Mouse (Mus musculus): ENCODE data around the gene Gab1.

Gene Gab1

DNA sequence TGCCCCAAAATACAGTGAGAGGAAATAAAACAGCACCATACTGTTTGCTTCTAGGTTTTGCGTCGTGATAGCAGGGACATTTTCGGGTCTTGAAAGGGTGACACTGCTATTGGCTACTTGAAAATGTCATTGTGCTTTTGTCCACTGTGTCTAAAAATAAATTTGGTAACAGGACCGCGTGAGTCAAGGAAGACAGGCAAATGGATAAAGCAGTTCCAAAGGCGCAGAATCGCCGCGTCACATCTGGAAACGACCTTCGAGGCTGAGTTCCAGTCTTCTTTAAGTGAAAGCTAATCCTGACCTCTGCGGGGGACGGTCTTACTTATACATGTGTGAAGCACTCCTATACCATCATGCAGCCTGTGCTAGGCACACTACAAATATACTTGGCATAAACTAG, 35.0 kb downstream of the Gab1 start:
- DNase-seq (ENCODE audit: low read depth, low spot score), result no peak

DNA sequence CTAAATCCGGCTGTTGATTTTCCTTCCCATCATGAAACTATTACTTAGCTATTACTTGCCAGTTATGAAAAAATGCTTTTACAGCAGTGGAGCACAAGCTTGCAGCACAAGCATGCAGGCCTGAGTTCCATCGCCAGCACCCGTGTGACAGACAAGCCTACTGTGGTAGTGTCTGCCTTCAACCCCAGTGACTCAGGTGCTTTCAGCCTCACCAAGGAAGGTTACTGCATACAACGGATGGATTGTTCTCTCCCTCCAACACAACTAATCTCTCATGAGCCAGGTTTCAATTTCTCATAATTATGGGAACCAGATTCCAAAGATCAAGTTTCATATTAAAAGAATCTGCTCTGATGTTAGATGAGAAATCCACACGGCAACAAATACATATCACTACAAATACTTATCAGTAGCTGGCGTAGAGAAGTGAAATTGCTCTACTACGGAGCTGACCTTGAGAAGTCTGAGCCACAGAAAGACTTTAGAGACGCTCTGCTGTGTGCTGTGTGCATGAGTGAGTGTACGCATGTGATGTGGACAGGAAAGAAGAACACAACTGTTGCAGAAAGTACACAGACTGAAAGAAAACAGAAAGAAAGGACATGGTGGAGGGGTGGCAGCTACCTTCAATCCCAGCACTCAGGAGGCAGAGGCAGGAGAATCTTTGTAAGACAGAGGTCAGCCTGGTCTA, 36.4 kb downstream of the Gab1 start:
- DNase-seq (ENCODE audit: low read depth, low spot score), result no peak

DNA sequence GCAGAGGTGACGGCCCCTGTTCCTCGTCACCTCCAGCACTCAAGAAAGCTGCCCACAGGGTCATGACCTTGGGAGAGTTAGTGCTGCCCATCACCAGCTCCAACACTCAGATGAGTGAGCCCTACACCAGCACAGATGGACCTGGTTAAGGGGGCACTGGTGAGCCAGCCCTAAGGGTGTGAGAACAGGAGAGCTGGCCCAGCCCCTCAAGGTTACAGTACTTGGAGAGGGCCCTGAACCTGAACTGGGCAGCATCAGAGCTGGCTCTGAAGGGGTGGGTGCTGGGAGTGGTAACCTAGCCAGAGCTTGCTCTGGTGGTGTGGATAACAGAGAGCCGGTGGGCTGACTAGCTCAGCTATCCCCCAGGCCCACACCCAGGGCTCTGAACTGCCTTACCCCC, 37.8 kb downstream of the Gab1 start:
- no peak for DNase-seq (ENCODE audit: low read depth, low spot score)

DNA sequence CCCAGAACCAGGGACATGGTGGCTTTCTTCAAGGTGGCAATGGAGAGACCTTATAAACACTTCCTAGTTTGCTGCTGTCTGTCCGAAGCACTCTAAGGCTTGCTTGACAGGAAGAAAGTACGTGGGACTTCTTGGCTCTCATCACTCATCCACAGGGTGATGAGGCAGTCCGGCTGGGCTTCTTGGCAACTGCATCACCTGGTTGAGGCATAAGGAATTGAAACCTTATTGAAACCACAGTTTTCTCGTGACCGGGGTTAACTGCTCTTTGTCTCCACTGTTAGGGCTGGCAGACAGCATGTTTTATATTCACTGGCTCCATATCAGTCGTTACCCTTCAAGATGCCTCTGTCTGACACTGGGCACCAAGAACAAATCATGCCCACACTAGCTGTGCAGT, 40.2 kb downstream of the Gab1 start:
- DNase-seq (ENCODE audit: low read depth, low spot score), result no peak

DNA sequence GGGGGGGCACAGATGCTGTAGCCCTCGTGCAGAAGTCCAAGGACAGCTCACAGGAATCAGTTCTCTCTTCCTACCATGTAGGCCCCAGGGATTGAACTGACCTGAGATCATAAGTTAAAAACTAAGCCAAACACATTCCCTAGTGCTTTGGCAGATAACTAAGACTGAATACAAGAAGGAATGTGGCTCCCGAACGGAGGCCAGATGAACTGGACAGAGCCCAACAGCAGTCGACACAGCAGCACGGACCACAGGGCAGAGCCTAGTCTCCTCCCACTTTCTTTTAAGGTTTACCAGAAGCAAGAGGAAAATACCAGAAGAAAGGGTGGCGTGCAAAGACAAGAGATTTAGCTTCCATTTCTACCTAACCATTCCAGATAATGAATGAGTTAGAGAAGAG, 42.1 kb downstream of the Gab1 start:
- DNase-seq (ENCODE audit: low read depth, low spot score), result no peak

DNA sequence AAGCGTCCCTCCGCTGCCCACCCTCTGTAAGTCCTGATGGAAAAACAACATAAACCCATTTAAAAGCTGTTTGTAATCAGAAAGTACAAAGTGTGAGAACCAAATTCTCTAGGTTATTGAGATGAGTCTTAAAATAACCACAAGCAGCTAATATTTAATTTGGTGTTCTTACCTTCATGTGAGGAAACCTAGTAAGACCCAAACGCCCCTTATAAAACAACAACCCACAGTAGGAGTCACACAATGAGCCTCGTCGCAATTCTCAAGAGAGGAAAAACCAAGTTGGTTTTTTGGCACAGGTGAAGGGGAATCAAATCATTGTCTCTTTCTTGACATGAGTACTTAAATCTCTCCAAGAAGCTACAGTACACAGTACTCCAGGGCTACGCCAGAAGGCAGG, 44.9 kb downstream of the Gab1 start:
- DNase-seq (ENCODE audit: low read depth, low spot score), result no peak

DNA sequence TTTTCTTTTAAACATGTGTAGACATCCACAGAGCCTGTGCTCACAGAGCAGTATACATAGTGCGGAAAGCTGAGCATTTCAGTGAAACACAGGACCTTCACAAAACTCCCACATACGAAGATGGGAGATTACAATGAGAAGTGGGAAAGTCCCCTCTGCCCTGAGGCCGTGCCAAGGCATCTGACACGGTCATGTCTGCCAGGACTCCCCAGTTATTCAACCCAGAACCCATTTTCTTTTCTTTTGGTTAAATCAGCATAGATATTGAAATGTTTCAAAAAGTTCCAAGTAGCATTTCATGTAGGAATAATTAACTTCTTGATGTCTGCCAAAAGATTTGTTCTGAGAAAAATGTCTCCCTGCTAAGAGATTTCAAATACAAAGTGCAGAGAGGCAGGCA, 45.9 kb downstream of the Gab1 start:
- DNase-seq (ENCODE audit: low read depth, low spot score), result peak; percentile 26

DNA sequence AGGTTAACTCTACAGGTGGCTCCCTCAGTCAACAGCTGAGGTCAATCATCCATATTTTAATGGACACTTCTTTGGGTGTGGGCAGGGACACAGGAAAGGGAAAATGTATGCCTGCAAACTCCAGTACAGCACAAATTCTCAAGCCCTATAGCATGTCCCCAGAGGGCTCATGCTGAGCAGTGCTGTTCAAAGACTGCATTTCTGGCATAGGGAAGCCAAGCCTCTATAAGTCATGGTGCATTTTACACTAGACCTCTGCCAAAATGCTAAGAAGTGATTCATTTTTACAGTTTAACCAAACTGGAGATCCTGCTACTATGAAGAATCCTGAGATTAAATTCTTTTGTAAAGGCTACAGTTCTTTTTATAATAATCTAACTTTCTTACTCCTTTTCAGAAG, 47.8 kb downstream of the Gab1 start:
- DNase-seq (ENCODE audit: low read depth, low spot score), result no peak

DNA sequence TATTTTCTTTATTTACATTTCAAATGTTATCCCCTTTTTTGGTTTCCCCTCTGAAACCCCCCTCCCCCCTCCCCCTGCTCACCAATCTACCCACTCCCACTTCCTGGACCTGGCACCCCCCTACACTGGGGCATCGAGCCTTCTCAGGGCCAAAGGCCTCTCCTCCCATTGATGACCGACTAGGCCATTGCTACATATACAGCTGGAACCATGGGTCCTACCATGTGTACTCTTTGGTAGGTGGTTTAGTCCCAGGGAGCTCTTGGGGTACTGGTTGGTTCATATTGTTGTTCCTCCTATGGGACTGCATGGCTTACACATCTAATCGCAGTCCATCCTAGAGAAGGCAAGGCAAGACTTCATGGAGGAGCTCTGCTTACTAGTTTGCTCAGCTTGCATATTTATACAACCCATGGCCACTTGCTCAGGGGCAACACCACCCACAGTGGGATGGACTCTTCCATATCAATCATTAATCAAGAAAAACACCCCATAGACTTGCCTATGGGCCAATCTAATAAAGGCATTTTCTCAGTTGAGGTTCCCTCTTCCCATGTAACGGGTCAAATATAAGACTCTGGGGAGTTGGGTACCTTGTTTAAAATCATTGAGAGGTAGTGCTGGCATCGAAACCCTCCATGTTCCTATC, 48.3 kb downstream of the Gab1 start:
- DNase-seq (ENCODE audit: low read depth, low spot score), result no peak

DNA sequence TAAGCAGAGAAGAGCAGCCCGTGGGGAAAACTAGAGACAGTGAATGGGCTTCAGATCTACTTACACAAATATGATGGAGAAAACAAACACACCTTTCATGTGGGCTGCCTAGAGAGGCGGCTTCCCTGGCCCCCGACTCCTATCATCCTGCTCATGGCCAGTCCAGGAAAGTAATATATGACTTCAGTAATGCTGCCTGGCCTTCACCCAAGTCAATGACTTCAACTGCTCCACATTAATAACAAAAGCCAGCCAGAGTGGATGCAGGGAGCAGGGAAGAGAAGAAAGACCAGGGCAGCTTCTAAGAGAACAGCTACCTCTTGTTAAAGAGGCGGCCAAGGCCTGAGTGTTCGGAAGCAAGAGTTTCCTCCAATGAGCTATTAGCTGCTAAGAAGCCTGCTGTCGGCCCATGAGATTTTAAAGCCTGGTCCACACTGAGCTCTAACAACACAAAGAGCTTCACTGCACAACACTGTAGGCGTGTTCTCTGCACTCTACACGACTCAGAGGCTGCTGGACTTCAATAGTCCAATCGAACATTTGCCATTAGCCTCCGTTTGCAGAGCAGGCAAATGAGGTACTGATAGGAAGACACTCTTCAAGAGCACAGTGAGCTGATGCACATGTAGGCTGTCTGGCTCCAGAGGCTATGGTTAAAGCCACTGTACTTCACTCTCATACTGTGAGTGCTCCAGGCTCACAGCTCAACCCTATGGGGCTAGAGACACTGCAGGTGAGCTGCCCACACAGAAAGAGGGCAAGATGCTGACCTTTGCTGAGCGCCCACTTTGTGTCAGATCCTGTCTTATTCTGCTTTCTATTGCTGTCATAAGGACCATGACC, 49.4 kb downstream of the Gab1 start:
- no peak for DNase-seq (ENCODE audit: low read depth, low spot score)

DNA sequence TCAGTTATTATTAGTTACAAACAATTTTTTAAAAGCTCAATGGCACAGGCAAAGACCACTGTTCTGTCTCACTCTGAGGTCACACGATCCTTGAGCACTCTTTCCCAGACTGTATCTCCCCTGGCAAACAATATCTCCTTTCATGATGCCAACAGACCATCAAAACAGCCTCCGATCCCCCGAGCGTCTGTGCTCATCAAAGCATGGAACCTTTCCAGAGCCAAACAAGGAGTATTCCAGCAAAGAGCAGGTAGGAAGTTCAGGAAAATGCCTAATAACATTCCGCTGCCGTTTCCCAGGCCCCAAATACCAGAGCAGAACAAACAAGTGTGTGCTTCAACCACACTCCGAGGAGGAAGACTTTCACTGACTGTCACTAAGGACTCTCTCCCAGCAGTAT, 50.2 kb downstream of the Gab1 start:
- no peak for DNase-seq (ENCODE audit: low read depth, low spot score)

DNA sequence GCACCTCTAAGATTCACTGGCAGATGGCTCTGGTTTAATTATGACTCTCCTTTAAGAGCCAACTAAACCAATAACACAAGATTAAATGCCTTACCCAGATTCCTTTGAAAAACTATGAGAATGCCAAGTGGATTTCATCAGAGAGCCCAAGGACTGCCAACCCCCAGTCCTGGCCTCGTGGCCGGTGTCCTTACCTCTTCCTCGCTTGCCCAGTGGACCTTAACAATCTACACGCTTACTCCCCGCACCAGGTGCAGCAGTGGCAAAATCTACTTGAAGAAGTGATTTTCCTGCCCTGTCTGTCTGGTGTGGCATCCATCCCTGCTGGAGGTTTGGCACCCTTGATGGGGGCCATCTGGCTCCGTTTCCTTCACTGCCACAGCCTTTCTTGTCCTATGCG, 53.3 kb downstream of the Gab1 start:
- DNase-seq (ENCODE audit: low read depth, low spot score), result no peak

DNA sequence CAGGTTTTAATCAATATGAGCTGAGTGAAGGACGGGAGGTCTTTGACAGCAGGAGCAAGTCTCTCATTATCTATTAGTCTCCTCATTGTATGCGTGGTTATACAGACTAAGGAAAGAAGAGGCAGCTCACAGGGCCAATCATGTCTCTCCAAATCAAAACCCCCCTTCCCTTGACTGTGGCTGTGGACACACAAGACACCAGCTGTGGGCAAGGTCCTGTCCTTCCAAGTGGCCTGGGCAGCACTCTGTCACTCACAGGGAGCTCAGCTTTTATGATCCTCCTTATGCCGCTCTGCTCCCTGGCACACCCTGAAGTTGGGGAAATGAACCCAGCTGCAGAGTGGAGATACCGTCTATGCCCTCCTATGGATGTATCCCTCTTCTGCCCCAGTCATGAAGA, 55.2 kb downstream of the Gab1 start:
- no peak for DNase-seq (ENCODE audit: low read depth, low spot score)

DNA sequence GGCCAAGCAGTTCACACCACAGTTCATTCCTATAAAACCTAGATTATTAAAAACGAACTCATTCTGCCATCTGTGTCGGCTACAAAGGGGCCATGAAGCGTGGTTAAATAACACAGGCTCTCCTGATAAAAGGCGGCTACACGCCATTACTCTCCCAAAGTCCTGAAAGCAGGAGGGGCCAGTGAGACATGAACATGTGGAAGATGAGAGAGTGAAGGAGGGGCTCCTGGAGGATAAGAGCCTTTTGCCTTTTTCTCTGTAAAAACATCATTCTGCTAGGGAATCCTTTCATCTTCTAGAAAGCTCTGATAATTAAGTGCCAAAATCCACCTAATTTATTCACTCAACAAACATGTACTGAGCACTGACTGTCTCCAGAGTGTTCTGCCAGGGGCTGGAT, 55.9 kb downstream of the Gab1 start:
- DNase-seq (ENCODE audit: low read depth, low spot score), result no peak

DNA sequence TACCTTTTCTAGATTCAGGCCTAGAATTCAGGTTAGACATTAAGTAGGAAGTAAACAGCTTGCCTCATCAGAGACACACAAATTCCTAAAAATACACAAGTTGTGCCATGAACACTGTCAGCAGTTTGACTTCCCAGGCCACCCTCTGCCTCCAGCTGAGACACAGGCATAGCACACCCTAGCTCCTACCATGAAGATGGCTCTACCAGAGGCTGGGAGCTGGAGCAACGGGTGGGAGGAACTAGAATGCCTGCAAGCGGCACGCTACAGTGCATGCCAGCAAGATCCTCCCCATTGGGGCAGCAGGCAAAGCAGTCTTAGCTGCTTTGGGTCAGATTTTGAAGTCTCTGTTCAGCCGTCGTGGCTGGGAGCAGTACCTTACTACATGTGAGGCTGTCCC, 57.1 kb downstream of the Gab1 start:
- no peak for DNase-seq (ENCODE audit: low read depth, low spot score)

DNA sequence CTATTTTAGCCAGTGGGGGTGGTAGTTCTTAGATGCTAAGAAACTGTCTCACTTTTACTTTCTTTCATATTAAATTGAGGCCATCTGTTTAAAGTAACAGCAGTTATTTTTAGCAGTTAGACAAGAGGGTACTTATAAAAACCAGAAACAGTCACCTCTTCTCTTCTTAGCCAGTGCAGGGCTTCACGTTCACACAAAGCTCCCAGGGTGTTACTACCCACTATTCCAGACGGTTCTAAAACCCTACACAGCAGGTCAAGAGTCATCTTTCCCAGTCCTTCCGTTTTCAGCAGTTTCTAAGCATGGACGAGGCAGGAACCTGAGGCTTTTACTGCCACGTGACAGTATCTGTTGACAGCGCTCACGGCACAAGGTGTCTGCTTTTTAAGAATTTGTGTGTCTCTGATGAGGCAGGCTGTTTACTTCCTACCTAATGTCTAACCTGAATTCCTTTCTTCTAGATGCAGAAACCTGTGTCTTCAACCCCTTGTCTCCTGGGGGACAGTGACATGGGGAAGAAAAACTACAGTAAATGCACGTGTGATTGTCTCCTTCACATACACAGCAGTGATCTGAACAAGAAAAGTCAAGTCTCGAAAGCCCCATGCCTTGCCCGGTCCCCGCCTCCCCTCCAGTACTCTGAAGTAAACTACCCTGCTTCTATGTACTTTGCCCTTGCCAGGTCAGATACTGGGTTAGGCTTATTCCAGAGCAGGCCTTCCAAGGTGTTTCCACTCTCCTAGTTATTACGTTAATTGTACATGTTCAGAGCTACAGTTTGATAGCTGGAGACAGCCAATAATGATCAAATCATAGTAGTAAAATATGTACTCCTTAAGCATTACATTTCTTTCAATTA, 58.7 kb downstream of the Gab1 start:
- no peak for DNase-seq (ENCODE audit: low read depth, low spot score)

DNA sequence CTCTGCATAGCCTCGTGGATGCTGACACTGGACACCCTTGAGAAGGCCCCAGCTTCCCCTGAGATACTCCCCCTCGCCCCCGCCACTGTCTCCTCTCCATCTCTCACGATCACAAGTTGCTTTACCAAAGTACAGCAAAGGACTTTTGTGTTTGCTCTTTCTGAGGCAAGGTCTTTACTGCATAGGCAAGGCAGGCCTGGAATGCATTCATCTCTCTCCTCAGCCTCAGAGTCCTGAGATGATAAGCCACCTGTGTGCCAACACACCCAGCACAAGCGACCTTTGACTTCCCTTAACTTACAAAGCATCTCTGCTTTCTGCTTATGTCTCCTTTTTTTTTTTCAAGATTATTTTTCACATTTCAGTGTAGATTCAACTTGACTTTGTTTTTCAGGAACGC, 61.3 kb downstream of the Gab1 start:
- no peak for DNase-seq (ENCODE audit: low read depth, low spot score)

DNA sequence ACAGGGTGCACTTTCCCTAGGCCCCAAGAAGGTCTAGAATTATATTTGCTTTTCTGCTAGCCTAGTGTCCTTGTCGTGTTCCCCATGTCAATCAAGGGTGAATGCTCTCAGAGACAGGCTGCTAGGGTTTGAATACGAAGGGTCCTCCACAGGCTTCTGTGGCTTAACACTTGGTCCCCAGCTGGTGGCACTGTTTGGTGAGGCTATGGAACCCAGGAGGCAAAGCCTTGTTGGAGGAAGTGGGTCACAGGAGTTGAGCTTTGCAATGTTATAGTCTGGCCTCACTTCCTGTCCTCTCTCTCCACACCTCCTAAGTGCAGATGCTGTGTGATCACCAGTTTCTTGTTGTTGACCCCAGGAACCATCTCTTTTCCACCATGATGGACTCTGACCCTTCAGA, 63.3 kb downstream of the Gab1 start:
- no peak for DNase-seq (ENCODE audit: low read depth, low spot score)

DNA sequence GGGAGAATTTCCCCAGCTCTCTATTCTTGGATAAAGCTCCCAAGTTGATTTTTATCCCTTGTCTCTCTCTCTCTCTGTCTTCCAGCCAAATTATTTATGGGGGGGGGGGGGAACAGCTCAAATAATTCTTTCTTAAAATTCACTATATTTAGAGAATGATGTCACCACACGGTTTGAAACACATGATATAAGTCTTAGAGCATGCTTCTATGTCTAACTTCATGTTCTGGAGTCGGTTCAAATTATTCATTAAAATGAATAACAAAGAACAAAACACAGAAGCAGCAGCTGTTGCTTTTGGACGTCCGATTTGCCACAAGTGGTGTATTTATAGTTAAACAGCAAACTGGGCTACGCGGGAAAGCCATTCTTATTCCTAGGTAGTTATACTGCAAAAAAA, 65.1 kb downstream of the Gab1 start:
- no peak for DNase-seq (ENCODE audit: low read depth, low spot score)

DNA sequence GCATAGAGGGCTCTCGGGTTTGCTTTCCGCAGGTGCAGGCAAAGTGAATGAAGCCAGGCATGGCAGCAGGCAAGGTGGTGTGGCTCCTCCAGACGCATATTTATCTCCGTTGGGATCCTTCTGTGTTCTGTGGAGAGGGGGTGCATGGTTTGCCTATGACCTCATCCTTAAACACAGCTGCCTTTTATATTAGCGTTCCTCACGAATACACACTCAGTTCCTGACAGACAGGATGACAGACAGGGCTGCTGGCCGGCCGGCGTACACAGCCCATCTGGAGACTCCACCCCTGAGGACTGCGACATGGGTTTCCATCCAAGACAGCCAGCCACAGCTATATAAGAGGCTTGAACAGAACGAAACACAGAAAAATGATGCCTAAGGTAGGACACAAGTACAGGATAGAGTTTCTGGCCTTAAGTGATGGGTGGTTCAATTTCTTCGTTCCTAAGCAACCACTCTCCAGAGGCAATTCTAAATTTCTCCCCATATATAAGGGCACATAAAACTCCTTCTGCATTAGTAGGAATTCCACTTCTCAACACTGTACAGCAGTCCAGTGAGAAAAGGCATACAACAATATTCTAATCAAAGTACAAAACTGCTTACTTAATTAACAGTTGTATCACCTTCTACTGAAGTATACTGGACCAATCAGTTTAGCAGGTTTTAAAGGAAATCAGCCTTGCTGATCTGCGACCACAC, 66.1 kb downstream of the Gab1 start:
- no peak for DNase-seq (ENCODE audit: low read depth, low spot score)

DNA sequence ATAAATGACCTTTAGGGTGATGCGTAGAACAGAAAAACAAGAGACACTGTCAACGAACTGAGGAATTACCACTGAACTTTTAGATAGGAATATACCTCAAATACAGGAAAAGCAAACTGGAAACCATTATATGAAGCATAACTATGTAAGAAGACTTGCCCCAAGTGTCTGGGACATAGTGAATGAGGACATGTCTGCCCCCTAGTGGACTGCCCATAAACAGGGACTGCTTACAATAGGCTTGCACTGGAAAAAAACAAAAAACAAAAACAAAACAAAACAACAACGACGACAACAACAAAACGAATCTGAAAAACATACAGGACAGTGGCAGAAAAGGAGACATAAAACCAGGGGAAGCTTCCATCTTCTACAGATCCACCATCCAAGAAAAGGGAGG, 66.9 kb downstream of the Gab1 start:
- DNase-seq (ENCODE audit: low read depth, low spot score), result peak; percentile 53

Measured in CD4-positive, CD25-positive, alpha-beta regulatory T cell, adult 2 months (primary cell).